In genomic region chr8:126096636-126097170, GRCm38 (mm10) we compare ENCODE assay signal across 26 mouse cellular contexts.
DNase-seq lines count a peak whose midpoint lies in the region; TF ChIP-seq lines count a peak whose summit lies in the region.
"Had no signal": no experiment of that assay in that cellular context is flagged by ENCODE, and none has a peak within 500 bp of the region (broad histone marks: within the 10 kb centered on the region; RNA-seq: fewer than 3 reads in every experiment).

No protein-coding gene starts in this region.

- 77% methylated on average over 9 of the region's 9 CpGs for WGBS in embryonic facial prominence, embryonic 10.5 days

- 0 out of 2 replicates have a peak, but pooled peaks cover 4% of the 10 kb centered on the region for H3K4me1 ChIP-seq in embryonic facial prominence, embryonic 10.5 days
- H3K4me1 ChIP-seq: embryonic facial prominence, embryonic 12.5 days; heart, embryonic 12.5 days; midbrain, embryonic 13.5 days; neural tube, embryonic 13.5 days; stomach, embryonic 15.5 days had no signal

- no peaks in the 10 kb centered on the region for H3K9me3 ChIP-seq in embryonic facial prominence, embryonic 10.5 days
- H3K9me3 ChIP-seq: embryonic facial prominence, embryonic 12.5 days; neural tube, embryonic 13.5 days; stomach, embryonic 15.5 days had no signal

- peak overlapping the region; percentile 67 for H3K27ac ChIP-seq in left cerebral cortex, adult 2 months
- no peak overlapping the region for H3K27ac ChIP-seq in embryonic facial prominence, embryonic 10.5 days (replicated peaks)
- H3K27ac ChIP-seq: embryonic facial prominence, embryonic 12.5 days; hindbrain, embryonic 14.5 days; liver, embryonic 14.5 days; macrophage; midbrain, embryonic 13.5 days; neural tube, embryonic 13.5 days; stomach, embryonic 15.5 days had no signal

- DNase-seq in frontal cortex, postnatal 36 days (ENCODE audit: low spot score in 2 of 2): peak; percentile 35 to 40
- no peak for DNase-seq in frontal cortex, postnatal 25 days (ENCODE audit: low spot score in 2 of 2)
- peak; percentile 32 to 40 for DNase-seq in left cerebral cortex, adult 2 months (ENCODE audit: extremely low spot score in 1 of 2, low spot score in 2 of 2)
- DNase-seq in left cerebral cortex, postnatal 10 days (ENCODE audit: extremely low spot score in 1 of 2, low spot score in 2 of 2): no peak
- DNase-seq in testis, postnatal 10 days (ENCODE audit: low spot score): peak; percentile 34
- DNase-seq in testis, postnatal 14 days (ENCODE audit: low spot score): no peak
- DNase-seq in embryonic facial prominence, embryonic 10.5 days (ENCODE audit: low spot score): no peak
- DNase-seq: adrenal gland, adult 8-10 months; cerebellum, adult 8-10 months; cerebellum, postnatal 25 days; gastrocnemius, postnatal 10 days; kidney, postnatal 14 days; liver; lung, adult 2 months; lung, postnatal 10 days; thymus, adult 18-20 months; thymus, postnatal 25 days had no signal

- intact Hi-C loops in left cerebral cortex, adult 2 months (cut with DNase I): no loop called here
- intact Hi-C loops in left cerebral cortex, postnatal 10 days (cut with DNase I): no loop called here

- H3K36me3 ChIP-seq in embryonic facial prominence, embryonic 10.5 days (replicated peaks): no peaks in the 10 kb centered on the region
- H3K36me3 ChIP-seq: embryonic facial prominence, embryonic 12.5 days; G1E; heart, embryonic 12.5 days; midbrain, embryonic 13.5 days; neural tube, embryonic 13.5 days; stomach, embryonic 15.5 days had no signal

- no peak overlapping the region for H3K4me3 ChIP-seq in left cerebral cortex, adult 2 months
- H3K4me3 ChIP-seq in embryonic facial prominence, embryonic 10.5 days: no peak overlapping the region
- H3K4me3 ChIP-seq: embryonic facial prominence, embryonic 12.5 days; heart, embryonic 12.5 days; midbrain, embryonic 13.5 days; neural tube, embryonic 13.5 days; stomach, embryonic 15.5 days had no signal

- no peaks in the 10 kb centered on the region for H3K27me3 ChIP-seq in embryonic facial prominence, embryonic 10.5 days (replicated peaks; ENCODE audit: low read depth, poor library complexity, severe bottlenecking)
- H3K27me3 ChIP-seq: embryonic facial prominence, embryonic 12.5 days; heart, embryonic 12.5 days; midbrain, embryonic 13.5 days; neural tube, embryonic 13.5 days; stomach, embryonic 15.5 days had no signal

- TF ChIP-seq CTCF in left cerebral cortex, adult 2 months (IDR thresholded peaks at IDR 0.05): no peak

Comparison
In these comparisons a context has a peak if more than half of its experiments do, and no peak if none do; other contexts are left out.
1. DNase-seq: peak in frontal cortex, postnatal 36 days (2 of 2), left cerebral cortex, adult 2 months (2 of 2) and testis, postnatal 10 days (single experiment); none in frontal cortex, postnatal 25 days (0 of 2), left cerebral cortex, postnatal 10 days (0 of 2), testis, postnatal 14 days (single experiment) and embryonic facial prominence, embryonic 10.5 days (single experiment).